Mouse (Mus musculus): ENCODE results near the gene Stpg2. TPM values are rescaled to one million over a fixed set of nuclear protein-coding genes. Genes with fewer than 3 reads are reported as not detected.

Gene Stpg2
- polyA plus RNA-seq, 1 experiment from 2014 or later: not detected

GRCm38 (mm10) chr3:139397077-139397865, 191.8 kb downstream of the Stpg2 start:
- no peak overlapping the region for H3K4me3 ChIP-seq (ENCODE audit: low read depth, low read length)
- WGBS (ENCODE audit: insufficient replicate concordance): 67% methylated on average over 9 of the region's 9 CpGs
- no peak for TF ChIP-seq EP300 (IDR thresholded peaks at IDR 0.05; ENCODE audit: low read depth)
- no peak for TF ChIP-seq CTCF (IDR thresholded peaks at IDR 0.05; ENCODE audit: low read depth)
- ATAC-seq (no peak), DNase-seq (no peak)
- no peak overlapping the region for H3K4me2 ChIP-seq (ENCODE audit: low read depth, low read length)
- H3K27ac ChIP-seq (ENCODE audit: low read depth): no peak overlapping the region
- no peaks in the 10 kb centered on the region for H3K4me1 ChIP-seq (ENCODE audit: insufficient read depth)
- H3K9ac ChIP-seq (replicated peaks): no peak overlapping the region
- no peaks in the 10 kb centered on the region for H3K27me3 ChIP-seq (ENCODE audit: insufficient read depth, low read length)
- H3K9me3 ChIP-seq (ENCODE audit: low read length): no peaks in the 10 kb centered on the region
- H3K36me3 ChIP-seq (replicated peaks; ENCODE audit: insufficient read depth, low read length): no peaks in the 10 kb centered on the region

GRCm38 (mm10) chr3:139404673-139405072, 199.2 kb downstream of the Stpg2 start:
- H3K27ac ChIP-seq (ENCODE audit: low read depth): no peak overlapping the region
- no peaks in the 10 kb centered on the region for H3K27me3 ChIP-seq (ENCODE audit: insufficient read depth, low read length)
- TF ChIP-seq CTCF (IDR thresholded peaks at IDR 0.05; ENCODE audit: low read depth) (no peak), EP300 (IDR thresholded peaks at IDR 0.05; ENCODE audit: low read depth) (no peak)
- WGBS (ENCODE audit: insufficient replicate concordance): 52% methylated on average over 3 of the region's 3 CpGs
- no peak overlapping the region for H3K4me2 ChIP-seq (ENCODE audit: low read depth, low read length)
- H3K9me3 ChIP-seq (ENCODE audit: low read length): no peaks in the 10 kb centered on the region
- DNase-seq: no peak
- no peak overlapping the region for H3K9ac ChIP-seq (replicated peaks)
- no peaks in the 10 kb centered on the region for H3K36me3 ChIP-seq (replicated peaks; ENCODE audit: insufficient read depth, low read length)
- H3K4me1 ChIP-seq (ENCODE audit: insufficient read depth): no peaks in the 10 kb centered on the region
- ATAC-seq: no peak
- H3K4me3 ChIP-seq (ENCODE audit: low read depth, low read length): no peak overlapping the region

DNA sequence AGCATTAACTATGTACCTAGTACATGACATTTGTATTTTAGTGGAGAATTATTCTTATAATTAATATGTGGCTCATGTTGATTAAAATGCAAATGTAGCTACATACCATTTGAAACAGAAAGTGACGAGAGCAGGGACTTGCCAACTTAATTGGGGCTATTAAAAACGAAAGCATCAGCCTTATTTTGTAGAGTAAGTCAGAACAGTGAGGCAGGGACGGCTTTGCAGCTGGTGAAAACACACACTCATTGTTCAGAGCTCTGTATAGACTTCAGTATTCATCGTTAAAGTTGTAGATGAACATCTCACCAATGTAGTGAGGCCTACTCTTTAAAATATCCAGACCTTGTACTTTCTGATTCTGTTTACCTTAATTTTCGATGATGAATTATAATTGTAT, 213.6 kb downstream of the Stpg2 start:
- no peak for ATAC-seq
- TF ChIP-seq EP300 (IDR thresholded peaks at IDR 0.05; ENCODE audit: low read depth): no peak
- no peak overlapping the region for H3K4me2 ChIP-seq (ENCODE audit: low read depth, low read length)
- no peak overlapping the region for H3K27ac ChIP-seq (ENCODE audit: low read depth)
- no peak overlapping the region for H3K4me3 ChIP-seq (ENCODE audit: low read depth, low read length)
- no peaks in the 10 kb centered on the region for H3K27me3 ChIP-seq (ENCODE audit: insufficient read depth, low read length)
- H3K36me3 ChIP-seq (replicated peaks; ENCODE audit: insufficient read depth, low read length): no peaks in the 10 kb centered on the region
- 66% methylated on average over 5 of the region's 5 CpGs for WGBS (ENCODE audit: insufficient replicate concordance)
- DNase-seq: no peak
- H3K9ac ChIP-seq (replicated peaks): no peak overlapping the region
- no peaks in the 10 kb centered on the region for H3K9me3 ChIP-seq (ENCODE audit: low read length)
- no peaks in the 10 kb centered on the region for H3K4me1 ChIP-seq (ENCODE audit: insufficient read depth)

GRCm38 (mm10) chr3:139442170-139442569, 236.7 kb downstream of the Stpg2 start:
- Histone ChIP-seq H3K9me3 (ENCODE audit: low read length) (no peaks in the 10 kb centered on the region), H3K4me3 (ENCODE audit: low read depth, low read length) (no peak overlapping the region), H3K27me3 (ENCODE audit: insufficient read depth, low read length) (no peaks in the 10 kb centered on the region), H3K4me2 (ENCODE audit: low read depth, low read length) (no peak overlapping the region), H3K36me3 (replicated peaks; ENCODE audit: insufficient read depth, low read length) (no peaks in the 10 kb centered on the region), H3K27ac (ENCODE audit: low read depth) (no peak overlapping the region), H3K9ac (replicated peaks) (no peak overlapping the region), H3K4me1 (ENCODE audit: insufficient read depth) (no peaks in the 10 kb centered on the region)
- WGBS (ENCODE audit: insufficient replicate concordance): 66% methylated on average over 7 of the region's 7 CpGs
- DNase-seq (no peak), ATAC-seq (no peak)
- TF ChIP-seq EP300 (IDR thresholded peaks at IDR 0.05; ENCODE audit: low read depth): no peak
- no peak for TF ChIP-seq CTCF (IDR thresholded peaks at IDR 0.05; ENCODE audit: low read depth)

GRCm38 (mm10) chr3:139495939-139496338, 290.4 kb downstream of the Stpg2 start:
- Histone ChIP-seq H3K27ac (ENCODE audit: low read depth) (no peak overlapping the region), H3K9ac (replicated peaks) (no peak overlapping the region), H3K9me3 (ENCODE audit: low read length) (no peaks in the 10 kb centered on the region), H3K4me3 (ENCODE audit: low read depth, low read length) (no peak overlapping the region), H3K4me2 (ENCODE audit: low read depth, low read length) (no peak overlapping the region), H3K4me1 (ENCODE audit: insufficient read depth) (no peaks in the 10 kb centered on the region), H3K27me3 (ENCODE audit: insufficient read depth, low read length) (no peaks in the 10 kb centered on the region), H3K36me3 (replicated peaks; ENCODE audit: insufficient read depth, low read length) (no peaks in the 10 kb centered on the region)
- no peak for TF ChIP-seq CTCF (IDR thresholded peaks at IDR 0.05; ENCODE audit: low read depth)
- no peak for TF ChIP-seq EP300 (IDR thresholded peaks at IDR 0.05; ENCODE audit: low read depth)
- ATAC-seq (no peak), DNase-seq (no peak)
- 57% methylated on average over 3 of the region's 3 CpGs for WGBS (ENCODE audit: insufficient replicate concordance)

- Histone ChIP-seq H3K27ac (ENCODE audit: low read depth) (no peak overlapping the region), H3K4me3 (ENCODE audit: low read depth, low read length) (no peak overlapping the region), H3K4me1 (ENCODE audit: insufficient read depth) (no peaks in the 10 kb centered on the region), H3K4me2 (ENCODE audit: low read depth, low read length) (no peak overlapping the region), H3K27me3 (ENCODE audit: insufficient read depth, low read length) (no peaks in the 10 kb centered on the region), H3K9me3 (ENCODE audit: low read length) (no peaks in the 10 kb centered on the region), H3K9ac (replicated peaks) (no peak overlapping the region), H3K36me3 (replicated peaks; ENCODE audit: insufficient read depth, low read length) (no peaks in the 10 kb centered on the region)
- 73% methylated on average over 5 of the region's 5 CpGs for WGBS (ENCODE audit: insufficient replicate concordance)
- TF ChIP-seq EP300 (IDR thresholded peaks at IDR 0.05; ENCODE audit: low read depth) (no peak), CTCF (IDR thresholded peaks at IDR 0.05; ENCODE audit: low read depth) (no peak)
- no peak for ATAC-seq
- DNase-seq: no peak
Measured at GRCm38 (mm10) chr3:139502216-139502615, 296.7 kb downstream of the Stpg2 start.
